Mouse (Mus musculus) mouse embryonic stem cell (cell line): ENCODE data around the gene C2cd2.
"Not testable (repeated sequence)": the region's sequence is repeated elsewhere in the genome, so short reads cannot be mapped to it uniquely, and the experiment has no call there.

Experiments used
- in situ Hi-C, 2 experiments: fragments of 300-500 bp; cut with MboI; formaldehyde crosslinking; loops; 1 replicate in 1 of 2; 3 replicates in 1 of 2; pipeline ENCODE4 v1.14.3; 2019 to 2020; ENCODE audit warnings: low sequenced_read_pairs in 2 of 2, low pct_unique_long_range_greater_than_20kb in 1 of 2, mixed read lengths in 1 of 2; ENCODE audit not compliant: unreplicated experiment in 1 of 2

The C2cd2 gene

GRCm38 (mm10) chr16:97962151-97962948, at the start of gene C2cd2, which contains the start of gene Zbtb21:
Gene C2cd2 (minus strand): TSS chr16:97962598.
Gene Zbtb21 (minus strand): TSS chr16:97962622.
- in situ Hi-C loops: no loop called here

GRCm38 (mm10) chr16:97997383-97997731, 35.0 kb upstream of the C2cd2 start:
- in situ Hi-C loops: not testable (repeated sequence)

GRCm38 (mm10) chr16:97996616-97997382, 34.4 kb upstream of the C2cd2 start, which contains the start of gene B230307C23Rik:
Gene B230307C23Rik (plus strand): TSS chr16:97997315.
- in situ Hi-C loops: no loop called here

- in situ Hi-C loops: no loop called here
Measured at GRCm38 (mm10) chr16:97995849-97996615, 33.6 kb upstream of the C2cd2 start.

- in situ Hi-C loops: not testable (repeated sequence)
Measured at GRCm38 (mm10) chr16:97992477-97992876, 30.1 kb upstream of the C2cd2 start.

GRCm38 (mm10) chr16:97991517-97991916, 29.1 kb upstream of the C2cd2 start:
- in situ Hi-C loops: no loop called here

- in situ Hi-C loops: no loop called here
Measured at GRCm38 (mm10) chr16:97984589-97984988, 22.2 kb upstream of the C2cd2 start.

GRCm38 (mm10) chr16:97981362-97981761, 19.0 kb upstream of the C2cd2 start:
- in situ Hi-C loops: no loop called here

- in situ Hi-C loops: no loop called here
Measured at GRCm38 (mm10) chr16:97977722-97978121, 15.3 kb upstream of the C2cd2 start.

- in situ Hi-C loops: no loop called here
Measured at GRCm38 (mm10) chr16:97977277-97977676, 14.9 kb upstream of the C2cd2 start.

- in situ Hi-C loops: no loop called here
Measured at GRCm38 (mm10) chr16:97963956-97964540, 1.6 kb upstream of the C2cd2 start.

GRCm38 (mm10) chr16:97961381-97962150, 832 bp downstream of the C2cd2 start:
- in situ Hi-C loops: no loop called here

GRCm38 (mm10) chr16:97960348-97960747, 2.0 kb downstream of the C2cd2 start:
- in situ Hi-C loops: no loop called here

- in situ Hi-C loops: no loop called here
Measured at GRCm38 (mm10) chr16:97958401-97958973, 3.9 kb downstream of the C2cd2 start.

- in situ Hi-C loops: no loop called here
Measured at GRCm38 (mm10) chr16:97957626-97958025, 4.8 kb downstream of the C2cd2 start.

- in situ Hi-C loops: no loop called here
Measured at GRCm38 (mm10) chr16:97956011-97956410, 6.4 kb downstream of the C2cd2 start.

- in situ Hi-C loops: no loop called here
Measured at GRCm38 (mm10) chr16:97953300-97953699, 9.1 kb downstream of the C2cd2 start.

GRCm38 (mm10) chr16:97952801-97953200, 9.6 kb downstream of the C2cd2 start:
- in situ Hi-C loops: no loop called here
